Mouse (Mus musculus) CD4-positive, CD25-positive, alpha-beta regulatory T cell, adult 4 months (primary cell): Measurements from ENCODE around the gene Nhsl2. TPM values are rescaled to one million over a fixed set of nuclear protein-coding genes. Genes with fewer than 3 reads are reported as not detected.

ENCODE experiments used
- ATAC-seq: one replicate; pipeline ENCODE4 v1.8.0; 2017
- polyA plus RNA-seq, 2 experiments: library from polyadenylated mRNA; unstranded; fragments of 100-300 nt; shearing (Covaris generic); gene quantifications; one replicate each; pipeline ENCODE4 v1.2.1; 2017

Nhsl2 gene
- polyA plus RNA-seq, 2 experiments from 2014 or later: 1.4 to 2.2 TPM

DNA sequence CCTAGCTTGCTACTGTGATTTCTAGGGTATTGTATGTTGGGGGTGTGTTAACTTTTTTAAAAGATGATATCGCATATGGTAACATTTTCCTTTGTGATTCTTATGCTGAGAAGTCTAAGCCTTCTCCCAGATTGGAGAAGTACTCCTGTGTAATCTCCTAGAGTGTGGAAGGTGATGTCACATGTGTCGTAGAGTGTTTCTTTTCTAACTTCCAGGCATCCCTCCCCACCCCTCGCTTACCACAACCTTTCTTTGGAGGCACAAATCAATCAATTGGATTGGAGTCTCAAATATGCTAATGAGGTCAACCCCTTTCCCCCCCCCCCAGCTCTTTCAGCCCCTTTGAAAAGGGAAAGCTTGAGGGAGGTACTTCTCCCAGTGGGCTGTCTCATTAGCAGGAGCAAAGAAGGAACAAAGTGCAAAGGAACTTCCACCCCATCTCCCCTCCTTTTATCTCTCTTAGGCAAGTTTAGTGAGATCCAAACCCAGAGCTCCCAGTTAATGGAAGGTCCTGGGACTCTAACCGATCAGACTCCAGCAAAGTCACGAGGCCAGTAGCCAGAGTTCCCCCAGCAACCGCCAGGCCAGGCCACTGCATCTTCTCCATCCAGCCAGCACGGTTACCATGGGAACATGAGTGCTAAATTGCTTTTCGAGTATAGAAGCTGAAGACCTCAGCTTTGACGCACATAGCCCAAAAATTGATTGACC lies 137.6 kb downstream of the Nhsl2 start:
- ATAC-seq: no peak

DNA sequence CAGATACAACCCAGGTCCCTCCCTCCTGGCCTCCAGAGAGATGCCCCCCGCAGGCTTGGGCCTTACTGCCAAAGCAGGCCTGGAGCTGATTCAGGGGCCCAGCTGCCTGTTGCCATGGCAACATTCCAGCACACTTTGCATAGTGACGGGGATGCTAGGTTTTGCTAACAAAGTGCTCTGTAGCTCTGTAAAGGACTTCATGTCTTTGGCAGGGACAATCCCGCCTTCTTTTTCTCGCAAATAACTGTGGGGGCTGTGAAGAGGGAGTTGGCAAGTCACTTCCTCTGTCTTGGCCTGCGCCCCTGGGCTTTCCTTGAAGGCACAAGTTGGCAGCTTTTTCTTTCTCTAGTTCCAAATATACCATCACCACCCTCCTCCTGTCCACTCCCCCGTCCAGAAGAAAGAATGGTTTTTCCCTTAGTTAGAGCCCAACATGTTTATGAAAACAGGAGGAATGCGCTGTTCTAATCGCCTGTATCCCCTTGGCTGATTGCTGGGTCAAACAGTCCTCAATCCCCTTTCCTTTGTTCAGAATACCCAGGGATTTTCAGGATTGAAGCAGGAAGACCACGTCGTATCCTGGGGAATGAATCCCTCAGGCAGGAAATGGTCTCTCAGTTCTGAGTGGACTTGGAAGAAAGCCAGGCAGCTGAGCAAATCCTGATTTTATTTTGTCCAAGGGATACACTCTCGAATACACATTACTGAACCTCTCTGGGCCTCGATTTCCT lies 144.8 kb downstream of the Nhsl2 start:
- ATAC-seq: no peak

DNA sequence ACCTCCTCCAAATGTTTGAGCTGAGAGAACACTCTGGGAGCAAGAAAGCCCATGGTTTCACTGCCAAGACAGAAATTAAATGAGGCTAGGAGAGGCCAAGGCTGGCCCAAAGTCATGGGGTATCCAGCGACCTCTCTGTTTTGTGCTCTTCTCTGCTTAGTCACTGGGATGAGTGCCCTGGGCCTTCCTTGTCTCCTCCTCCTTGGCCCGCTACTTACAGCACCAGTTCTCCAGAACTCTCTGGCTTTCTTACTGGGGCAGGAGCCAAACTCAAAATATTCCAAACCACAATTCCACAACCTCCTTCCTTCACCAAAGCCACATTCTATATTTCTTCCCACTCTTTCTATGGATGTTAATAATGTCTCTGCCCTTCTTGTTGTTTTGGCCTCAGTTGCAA lies 147.5 kb downstream of the Nhsl2 start:
- ATAC-seq: no peak

DNA sequence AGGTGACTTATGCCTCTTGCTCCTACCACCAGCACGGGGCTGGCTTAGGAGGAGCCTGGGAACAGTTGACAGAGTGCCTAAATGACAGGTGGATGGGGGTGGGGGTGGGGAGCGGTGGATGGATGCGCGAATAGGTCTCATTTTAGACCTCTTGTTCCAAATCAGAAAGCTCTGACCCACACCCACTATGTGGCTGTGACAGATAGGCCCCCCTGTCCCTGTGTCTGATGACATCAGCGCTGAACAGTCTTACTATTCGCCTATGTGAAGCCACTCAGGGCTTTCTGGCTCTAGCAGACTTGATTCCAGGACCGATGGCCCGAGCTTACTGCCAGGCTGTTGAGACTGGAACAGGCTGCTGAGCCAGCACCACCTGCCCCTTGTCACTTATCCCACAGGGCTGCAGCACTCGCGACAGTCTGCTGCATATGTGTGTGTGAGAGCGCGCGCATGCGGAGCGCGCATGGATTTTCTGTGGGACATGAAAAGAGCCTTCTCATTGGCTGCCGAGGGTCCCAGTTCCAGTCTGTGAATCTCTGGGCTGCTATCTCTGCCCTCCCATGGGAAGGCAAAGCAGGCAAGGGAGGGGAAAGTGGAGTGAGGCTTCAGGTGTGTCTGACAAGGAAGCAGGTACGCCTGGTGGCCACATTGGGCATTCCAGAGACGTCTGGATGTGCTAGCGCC lies 154.6 kb downstream of the Nhsl2 start:
- no peak for ATAC-seq

DNA sequence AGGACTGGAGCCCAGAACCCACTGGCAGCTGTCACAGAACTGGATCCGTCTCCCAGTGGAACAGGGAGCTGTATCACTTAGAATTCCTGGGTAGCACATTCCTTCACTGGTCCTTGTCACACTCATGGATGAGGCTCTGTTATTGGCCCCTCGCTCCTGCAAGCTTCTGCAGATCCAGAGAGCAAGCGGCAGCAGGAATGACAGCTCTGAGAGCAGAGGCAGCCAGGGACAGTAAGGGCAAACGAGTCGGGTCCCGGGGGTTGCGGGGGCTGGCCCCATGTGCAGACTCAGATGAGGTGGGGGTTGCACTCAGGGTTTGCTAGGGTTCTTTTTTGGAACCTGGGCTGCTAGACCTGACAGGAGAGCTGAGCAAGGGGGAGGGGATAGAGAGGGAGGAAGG lies 155.2 kb downstream of the Nhsl2 start:
- ATAC-seq: no peak

DNA sequence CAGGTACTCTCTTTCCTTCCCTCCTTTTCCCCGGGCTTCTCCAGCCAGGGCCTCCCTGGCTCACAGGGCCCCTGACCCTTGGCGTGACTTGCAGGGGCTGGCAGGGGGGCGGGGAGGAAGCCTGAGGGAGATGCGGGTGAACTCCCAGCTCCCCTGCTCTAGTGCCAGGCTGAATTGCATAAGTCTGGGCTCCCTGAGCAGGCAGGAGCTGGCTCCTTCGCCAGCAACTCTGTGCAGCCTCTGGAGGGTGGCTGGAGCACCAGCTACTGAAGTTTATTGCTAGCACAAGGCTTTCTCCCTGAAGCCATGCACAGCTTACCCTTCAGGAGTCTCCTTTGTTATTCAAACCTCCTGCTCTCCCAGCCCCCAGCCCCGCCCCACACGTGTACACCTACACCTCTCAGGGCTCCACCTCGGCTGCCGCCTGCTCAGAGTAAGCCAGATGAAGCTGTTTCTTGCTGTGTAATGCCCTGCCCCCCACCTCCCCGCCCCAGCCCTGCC lies 156.0 kb downstream of the Nhsl2 start:
- no peak for ATAC-seq

DNA sequence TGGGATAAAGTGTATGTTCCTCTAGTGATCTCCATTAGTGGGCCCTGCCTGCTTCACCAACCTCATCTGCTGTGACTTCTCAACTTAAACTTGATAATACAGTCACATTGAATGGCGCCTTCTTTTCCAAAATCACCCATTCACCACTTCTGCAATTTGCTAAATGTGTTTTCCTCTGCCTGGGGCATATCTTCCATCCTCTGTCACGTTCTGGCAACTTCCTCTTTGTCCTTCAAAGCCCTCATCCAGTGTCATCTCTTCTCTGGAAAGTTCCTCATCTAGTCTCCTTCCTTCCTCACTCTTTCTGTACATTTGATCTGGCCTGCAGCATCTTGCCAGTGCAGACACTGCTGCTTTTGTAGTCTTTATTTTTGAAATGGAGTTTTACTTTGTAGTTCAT lies 158.8 kb downstream of the Nhsl2 start:
- no peak for ATAC-seq

DNA sequence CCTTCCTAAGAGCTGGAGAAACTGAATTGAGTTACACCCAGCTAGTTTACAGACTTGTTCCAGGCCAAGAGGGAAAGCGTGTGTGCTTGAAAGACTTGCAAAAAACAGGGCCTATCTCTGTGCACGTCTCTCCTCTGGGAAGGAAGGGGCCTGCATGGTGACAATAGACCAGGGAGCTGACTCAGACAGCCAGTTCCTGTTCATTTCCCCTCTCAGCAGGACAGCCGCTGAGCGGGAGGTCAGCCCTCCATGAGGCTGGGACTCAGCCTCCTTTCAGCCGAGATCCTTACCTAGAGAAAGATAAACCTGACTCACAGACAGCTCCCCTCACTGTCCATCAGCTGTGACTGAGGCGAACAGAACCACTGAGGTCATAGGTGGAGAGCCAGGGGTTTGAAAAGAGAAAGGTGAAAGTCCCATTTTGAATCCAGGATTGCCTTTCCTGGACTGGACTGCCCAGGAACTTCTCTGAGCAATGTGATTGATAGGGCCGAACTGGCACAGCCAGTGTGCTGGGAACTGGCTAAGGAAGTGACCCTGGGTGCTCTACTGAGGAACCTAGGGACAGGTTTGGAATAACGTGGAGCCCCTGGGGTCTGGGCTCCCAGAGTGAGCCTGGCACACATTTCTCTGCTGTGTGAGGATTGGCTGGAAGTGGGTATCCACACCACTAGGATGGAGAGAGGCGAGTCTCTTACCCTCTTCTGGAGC lies 168.2 kb downstream of the Nhsl2 start:
- ATAC-seq: no peak

DNA sequence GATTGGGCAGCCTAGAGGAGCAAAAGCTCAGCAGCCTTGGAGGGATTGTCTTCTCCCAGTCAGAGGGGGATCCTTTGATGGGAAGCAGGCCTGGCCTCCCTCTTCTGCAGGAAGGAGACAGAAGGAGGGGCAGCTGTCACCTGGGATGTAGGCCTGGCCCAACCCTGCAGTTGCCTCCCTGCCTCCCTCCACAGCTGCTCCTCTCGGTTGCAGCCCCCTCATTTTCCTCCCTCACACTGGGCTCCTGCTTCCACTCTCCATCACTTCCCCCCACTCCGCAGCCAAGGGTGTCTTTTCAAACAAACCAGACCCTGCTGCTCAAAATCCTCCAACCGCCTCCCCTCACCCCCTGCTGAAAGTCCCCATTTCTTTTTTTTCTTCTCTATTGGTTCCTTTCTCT lies 169.7 kb downstream of the Nhsl2 start:
- ATAC-seq: no peak

DNA sequence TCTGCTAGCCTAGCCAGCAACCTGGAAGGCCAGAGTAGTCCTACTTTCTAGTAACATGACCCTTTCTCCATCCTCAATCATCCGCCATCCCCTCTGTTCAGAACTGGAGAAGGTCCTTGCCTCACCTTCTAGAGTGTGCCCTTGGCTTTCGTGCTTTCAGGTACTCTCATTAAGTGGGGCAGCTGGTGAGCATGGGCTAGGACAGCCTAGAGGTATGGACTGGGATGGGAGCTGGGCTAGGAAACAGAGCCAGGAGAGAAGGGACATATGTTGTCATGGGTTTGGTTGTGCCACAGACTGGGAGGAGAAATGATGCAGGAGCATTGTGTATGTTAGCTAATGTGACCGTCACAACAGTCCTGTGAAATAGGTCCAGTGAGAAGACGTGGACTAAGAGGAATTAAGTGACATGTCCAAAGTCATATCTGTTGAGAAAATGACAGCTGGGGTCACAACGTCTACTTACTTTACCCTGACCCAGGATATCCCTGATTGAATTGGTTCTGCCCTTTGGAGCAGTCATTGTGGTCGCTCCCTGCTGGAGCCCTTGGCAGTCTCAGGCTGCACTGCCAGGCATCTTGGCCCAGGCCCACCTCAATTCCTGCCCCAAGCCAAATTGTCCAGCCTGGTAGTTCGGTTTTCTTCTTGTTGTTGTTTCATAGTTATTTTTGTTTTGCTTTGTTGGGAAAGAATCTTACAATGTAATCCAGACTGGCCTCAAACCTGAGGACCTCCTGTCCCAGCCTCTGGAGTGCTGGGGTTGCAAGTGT lies 170.5 kb downstream of the Nhsl2 start:
- ATAC-seq: no peak

DNA sequence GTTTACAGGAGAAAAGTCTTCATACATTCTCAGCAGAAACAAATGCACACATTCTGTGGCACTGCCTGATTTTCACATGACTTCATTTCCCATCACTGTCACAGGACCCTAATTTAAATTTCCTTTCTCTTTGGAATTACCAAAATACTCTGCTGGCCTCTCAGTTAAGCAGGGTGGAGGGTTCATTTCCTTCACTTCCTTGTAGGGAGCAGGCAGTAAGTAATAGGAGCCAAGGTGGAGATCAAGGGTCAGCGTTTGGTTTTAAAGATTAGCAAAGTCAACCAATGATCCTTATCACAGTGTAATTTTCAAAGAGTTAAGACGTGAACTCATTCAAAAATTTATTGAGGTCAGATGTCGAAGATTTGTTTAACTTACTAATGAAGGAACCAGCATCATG lies 175.8 kb downstream of the Nhsl2 start:
- ATAC-seq: no peak

DNA sequence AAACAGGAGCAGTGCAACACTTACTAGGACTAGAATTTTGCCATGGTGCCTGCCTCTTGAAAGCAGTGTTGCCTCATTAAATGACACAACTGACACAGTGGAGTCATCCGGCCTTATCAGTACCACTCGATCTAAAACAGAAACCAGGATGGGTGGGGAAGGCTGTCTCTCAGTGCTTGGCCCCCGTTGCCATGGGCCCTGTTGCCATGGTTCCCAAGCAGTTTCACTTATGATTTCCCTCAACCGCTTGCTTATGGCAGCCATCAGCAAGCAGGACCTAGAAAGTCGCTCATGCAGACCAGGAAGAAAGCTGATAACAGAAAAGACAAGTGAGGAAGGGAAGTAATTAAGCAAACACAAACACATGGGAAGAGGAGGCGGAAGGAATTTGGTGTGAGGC lies 182.7 kb downstream of the Nhsl2 start:
- ATAC-seq: peak; percentile 100

DNA sequence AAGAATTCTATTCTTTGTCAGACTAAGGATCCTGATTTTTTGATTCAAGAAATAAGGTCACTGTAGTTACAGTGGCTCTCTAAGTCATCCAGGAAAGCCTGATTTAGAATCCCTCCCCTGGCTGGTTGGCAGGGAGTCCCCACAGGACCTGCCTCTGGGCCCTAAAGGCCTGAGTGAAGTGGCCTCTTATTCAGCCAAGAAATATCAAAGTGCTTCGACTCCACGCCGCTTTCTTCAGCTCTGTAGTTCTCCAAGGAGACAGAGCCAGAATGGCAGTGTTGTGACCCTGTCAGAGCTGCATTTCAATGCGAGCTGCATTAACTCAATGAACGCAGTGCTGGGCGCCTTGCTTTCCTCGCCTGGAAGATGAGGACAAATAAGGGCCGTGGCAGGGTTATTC lies 183.2 kb downstream of the Nhsl2 start:
- no peak for ATAC-seq

DNA sequence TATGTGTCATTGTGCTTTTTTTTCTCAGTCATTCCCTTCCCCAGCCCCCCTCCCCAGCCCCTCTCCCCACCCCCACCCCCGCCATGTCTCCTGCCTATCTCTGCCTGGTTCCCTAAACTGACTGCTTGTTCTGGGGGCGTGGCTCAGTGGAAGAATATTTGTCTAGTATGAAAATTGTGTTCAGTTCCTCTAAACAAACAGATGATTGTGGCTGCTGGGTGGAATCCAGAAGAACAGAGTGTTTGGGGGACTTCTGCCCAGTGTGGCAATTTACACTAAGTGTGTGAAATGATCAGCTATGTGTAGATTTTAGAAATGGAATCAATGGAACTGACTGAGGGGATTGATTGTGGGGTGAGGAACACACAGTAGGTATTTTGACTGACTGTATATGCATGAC lies 184.4 kb downstream of the Nhsl2 start:
- no peak for ATAC-seq

DNA sequence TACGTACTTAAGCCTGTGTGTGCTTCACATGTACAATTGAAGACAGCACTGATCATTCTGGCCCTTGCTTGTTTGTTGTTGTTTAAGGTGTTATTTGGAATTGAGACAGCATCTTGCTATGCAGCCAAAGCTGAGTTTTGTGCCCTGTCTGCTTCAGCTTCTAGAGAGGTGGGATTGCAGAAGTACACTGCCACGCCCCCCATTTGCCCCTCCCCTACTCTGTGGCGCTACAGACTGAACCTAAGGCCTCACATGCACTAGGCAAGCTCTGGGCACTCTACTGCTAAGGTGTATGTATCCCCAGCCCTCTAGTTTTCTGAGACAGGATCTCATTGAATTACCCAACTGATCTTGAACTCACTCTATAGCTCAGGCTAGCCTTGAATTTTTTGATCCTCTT lies 186.5 kb downstream of the Nhsl2 start:
- ATAC-seq: no peak

DNA sequence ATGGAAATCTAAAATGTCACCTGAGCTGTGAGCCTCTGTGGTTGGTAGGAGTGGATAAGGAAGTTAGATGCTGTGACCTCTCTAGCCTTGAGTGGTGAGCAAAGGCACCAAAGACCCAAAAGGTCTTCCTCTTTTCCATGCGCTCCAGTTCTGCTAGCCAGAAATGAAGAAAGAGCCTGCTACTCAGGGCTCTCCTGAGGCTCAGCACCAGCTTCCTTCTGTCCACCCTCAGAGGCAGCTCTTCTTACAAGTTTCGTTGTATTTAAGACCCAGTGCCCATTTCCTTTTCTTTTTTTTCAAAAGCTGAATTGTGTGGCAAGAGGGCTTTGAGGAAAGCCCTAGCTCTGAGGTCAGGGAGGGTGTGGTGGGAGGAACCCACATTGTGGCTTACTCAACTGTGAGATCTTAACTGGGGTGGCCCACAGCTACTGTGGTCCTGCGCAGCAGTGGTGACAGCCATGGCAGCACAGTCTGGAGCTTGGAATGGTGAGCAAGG lies 187.7 kb downstream of the Nhsl2 start:
- no peak for ATAC-seq

DNA sequence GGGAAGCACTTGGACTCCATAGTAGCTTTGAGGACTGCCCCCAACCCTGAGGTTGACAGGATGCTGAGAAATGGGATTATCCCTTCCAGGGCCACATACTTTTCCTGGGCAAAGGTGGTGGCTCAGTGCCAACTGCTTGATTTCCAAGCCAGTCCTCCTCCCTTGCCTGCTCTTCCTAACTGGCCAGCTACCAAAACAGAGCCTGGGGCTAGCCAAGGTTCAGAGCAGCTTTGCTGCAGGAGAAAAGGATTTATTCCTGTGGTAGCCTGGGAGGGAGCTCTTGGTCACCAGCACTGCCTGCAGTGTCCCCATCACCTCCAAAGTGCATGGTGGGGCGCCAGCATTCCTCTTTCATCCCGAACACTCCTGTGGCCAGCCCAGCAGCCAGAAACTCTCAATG lies 188.3 kb downstream of the Nhsl2 start:
- ATAC-seq: no peak

DNA sequence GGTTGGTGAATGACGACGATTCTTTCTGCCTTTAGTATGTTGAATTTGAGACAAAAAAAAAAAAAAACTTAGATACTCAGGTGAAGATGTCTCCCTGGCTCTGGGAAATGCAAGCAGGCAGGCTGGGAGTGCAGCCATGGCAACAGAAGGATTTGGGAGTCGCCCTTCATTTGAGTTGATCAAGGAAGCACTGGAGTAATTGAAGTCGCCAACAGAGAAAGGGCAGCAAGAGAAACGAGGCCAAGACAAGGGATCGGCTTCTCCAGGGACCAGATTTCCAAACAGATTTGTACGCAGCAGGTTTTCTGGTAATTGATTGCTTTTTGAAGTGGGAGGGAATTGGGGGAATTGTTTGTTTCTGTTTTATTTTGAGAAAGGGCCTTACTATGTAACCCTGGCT lies 192.4 kb downstream of the Nhsl2 start:
- ATAC-seq: no peak

DNA sequence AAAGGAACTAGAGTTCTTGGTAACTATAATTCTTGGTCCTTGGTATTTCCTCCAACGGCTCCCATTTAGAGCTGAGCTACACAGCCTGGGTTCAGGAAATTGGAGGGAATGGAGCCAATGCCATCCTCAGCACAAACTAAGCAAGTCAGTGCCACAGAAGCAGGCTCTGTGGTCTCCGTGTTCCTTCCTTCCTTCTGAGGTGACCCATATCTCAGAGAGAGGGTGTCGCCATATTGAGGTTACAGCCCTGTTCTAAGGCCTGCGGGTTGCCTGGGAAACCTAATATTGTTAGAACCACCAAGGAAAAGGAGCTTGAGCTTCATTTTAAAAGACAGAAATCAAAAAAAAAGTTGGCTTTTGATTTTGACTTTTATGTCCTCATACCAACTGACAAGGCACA lies 193.2 kb downstream of the Nhsl2 start:
- ATAC-seq: peak; percentile 49

DNA sequence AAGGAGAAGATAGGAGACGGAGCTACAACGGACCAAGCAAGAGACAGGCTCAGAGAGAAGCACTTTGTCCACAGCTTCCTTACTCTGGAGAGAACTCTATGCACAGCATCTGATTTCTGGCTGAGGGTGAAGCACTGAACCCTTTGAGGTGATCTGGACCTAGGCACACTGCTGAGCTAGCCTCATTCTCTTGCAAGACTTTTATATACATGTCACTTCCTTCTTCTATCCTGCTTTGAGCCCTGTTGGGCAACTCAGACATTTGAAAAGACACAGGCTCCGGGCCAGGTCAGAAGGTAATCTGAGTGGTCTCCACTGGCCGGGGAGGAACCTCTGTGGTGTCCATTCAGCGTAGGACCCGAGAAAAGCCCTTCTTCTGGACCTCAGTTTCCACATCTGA lies 201.4 kb downstream of the Nhsl2 start:
- ATAC-seq: no peak

DNA sequence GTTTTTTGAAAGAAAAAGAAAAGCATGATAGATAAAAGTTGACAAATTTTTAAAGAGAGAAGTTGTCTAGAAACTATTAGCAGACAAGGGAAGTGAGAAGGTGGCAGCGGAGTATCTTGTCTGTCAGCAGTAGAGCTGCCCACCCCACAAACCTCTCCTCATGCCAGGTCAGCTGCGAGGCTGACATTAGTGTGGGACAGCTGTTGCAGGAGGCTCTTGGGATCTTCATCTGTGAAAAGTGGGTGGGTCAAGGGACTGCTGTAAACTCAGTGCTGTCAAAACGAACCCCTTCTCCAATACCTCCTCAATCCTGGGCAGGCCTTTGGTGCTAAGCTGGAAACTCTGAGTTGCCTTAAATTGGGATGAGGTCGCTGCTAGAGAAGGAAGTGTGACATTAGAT lies 202.0 kb downstream of the Nhsl2 start:
- no peak for ATAC-seq

DNA sequence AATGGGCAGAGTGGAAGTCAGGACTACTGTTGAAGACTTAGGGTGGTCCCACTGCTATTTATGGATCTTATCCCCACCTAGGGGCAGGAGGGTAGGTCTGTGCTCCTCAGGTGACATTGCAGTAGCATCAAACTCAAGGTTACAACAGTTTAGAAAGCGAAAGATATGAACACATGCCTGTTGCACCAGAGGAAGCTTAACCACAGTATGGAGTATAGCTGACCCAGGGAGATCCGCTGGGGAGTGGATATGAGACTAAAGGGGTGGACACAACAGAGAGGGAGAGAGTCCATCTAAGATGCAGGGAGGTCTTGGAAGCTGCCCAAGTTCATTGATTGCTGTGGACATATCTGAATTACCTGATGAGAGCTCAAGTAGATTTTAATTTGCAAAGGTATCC lies 204.2 kb downstream of the Nhsl2 start:
- ATAC-seq: no peak
